Mouse (Mus musculus) layer of hippocampus, postnatal 25 days (tissue): ENCODE results near the gene Usp42. TPM values are rescaled to one million over a fixed set of nuclear protein-coding genes. Genes with fewer than 3 reads are reported as not detected.

Source experiments
- total RNA-seq, 2 experiments: library from RNA; stranded (reverse); gene quantifications; 2 replicates each; pipeline ENCODE4 v1.2.3; 2021

Usp42 gene
- total RNA-seq, 2 experiments from 2014 or later, result 17.0 to 26.5 TPM

Other genes with a start within 250 kb of the Usp42 start
- 100 to 1,000 TPM; 409 to 455 TPM for gene Rac1, start 204.2 kb downstream of the Usp42 start, total RNA-seq
- 10 to 100 TPM; 40.8 to 49.8 TPM for gene Cyth3, start 109.8 kb downstream of the Usp42 start, total RNA-seq
- 10 to 100 TPM; 41.3 to 41.7 TPM for gene Eif2ak1, start 85.5 kb upstream of the Usp42 start, total RNA-seq
- under 1 TPM in 1 of 2 experiments, not detected in 1; 0.15 TPM for gene Ankrd61, start 165.4 kb upstream of the Usp42 start, total RNA-seq
- gene Aimp2, start 177.6 kb upstream of the Usp42 start, total RNA-seq, result 10 to 100 TPM; 31.3 to 31.4 TPM
- gene Pms2, start 177.7 kb upstream of the Usp42 start, total RNA-seq, result 10 to 100 TPM; 11.4 to 16.3 TPM
- gene Gm42421, start 195.9 kb upstream of the Usp42 start, total RNA-seq, result 1 to 10 TPM in 1 of 2 experiments, under 1 TPM in 1; 0.64 to 3.7 TPM
- gene Rsph10b, start 200.8 kb upstream of the Usp42 start, total RNA-seq, result 1 to 10 TPM; 2.4 TPM